Mouse (Mus musculus): ENCODE measurements around the gene Idua.

DNA sequence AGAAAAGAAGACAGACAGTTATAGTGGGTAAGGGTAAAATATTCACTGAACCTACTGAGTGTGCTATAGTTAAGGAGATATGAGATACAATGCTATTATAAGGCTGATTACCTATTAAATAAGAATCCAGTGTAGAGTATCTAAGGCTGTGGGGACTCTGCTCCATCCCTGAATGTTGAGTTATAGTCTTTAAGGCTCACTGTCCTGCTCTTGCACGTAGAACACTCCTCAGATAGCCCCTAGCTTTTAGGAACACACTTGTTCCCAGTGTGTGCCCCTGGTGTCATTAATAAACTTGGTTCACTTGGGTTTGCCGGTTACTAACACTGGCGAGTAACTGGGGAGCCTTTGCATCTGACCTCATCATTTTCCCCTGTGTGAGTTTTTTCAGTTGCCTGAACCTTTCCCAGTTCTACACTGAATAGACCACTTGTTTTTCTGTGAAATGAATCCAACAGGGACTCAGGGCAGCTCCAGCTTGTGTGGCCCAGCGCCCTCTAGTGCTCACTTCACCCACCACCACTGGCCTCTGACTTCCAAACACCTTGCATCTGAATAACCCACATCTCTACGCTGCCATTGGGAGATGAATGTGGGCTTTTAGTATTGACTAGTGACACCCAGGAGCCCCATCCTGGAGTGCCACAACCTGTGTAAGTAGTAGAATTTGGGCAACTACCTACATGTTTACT is 66.6 kb downstream of the Idua start:
- TF ChIP-seq CTCF (IDR thresholded peaks at IDR 0.05; ENCODE audit: low read depth, low read length) (peak; percentile 72), POLR2A (IDR thresholded peaks at IDR 0.05; ENCODE audit: borderline replicate concordance, low read depth, low read length) (no peak)

Data from bone marrow macrophage, adult 2 months (primary cell).